Mouse (Mus musculus) testis, adult 2 months (tissue): Measurements from ENCODE around the gene Atp6v0d1.

Experiments
- CTCF ChIP-seq: fragments of 200-500 bp; IDR thresholded peaks from 2 replicates; pipeline ENCODE4 v1.5.1; 2012; ENCODE audit warnings: low read depth, mild to moderate bottlenecking, inconsistent platforms, low read length, moderate library complexity; ENCODE audit not compliant: control insufficient read depth, insufficient read depth, insufficient replicate concordance
- POLR2A ChIP-seq: fragments of 200-500 bp; IDR thresholded peaks from 2 replicates; pipeline ENCODE4 v1.6.1; 2012; ENCODE audit warnings: low read depth, mild to moderate bottlenecking, inconsistent platforms, low read length, moderate library complexity; ENCODE audit not compliant: control insufficient read depth

DNA sequence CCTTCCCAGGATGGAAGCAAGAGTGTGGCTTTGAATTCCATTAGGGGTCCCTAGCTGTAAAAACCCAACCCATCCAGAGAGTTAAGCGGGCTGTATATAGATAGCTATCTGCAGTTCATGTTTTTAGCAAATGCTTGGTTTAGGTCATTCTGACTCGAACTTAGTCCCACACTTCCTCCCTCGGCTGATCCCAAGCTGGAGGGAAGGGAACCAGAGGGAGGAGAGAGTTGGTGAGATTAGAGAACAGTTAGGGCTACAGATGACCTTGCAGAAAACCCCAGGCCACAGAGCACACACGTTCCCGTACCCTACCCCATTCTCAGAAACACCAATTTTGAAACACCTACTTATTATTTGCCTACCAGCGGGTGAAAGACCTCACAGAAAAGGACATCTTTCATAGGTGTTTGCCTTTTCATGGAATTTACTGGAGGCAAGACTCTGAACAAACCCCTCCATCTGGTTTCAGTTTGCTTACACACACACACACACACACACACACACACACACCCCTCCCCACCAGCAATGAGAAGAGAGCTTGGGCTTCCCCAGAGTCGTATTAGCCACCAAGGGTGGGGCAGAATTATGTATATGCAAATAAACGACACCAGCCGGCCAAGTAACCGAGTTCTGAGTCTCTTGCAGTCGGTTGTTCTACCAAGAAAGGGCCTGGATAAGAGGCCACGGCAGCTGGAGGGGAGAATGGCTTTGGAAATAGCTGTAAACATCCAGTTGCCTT, 55.7 kb downstream of the Atp6v0d1 start:
- no peak for TF ChIP-seq CTCF
- TF ChIP-seq POLR2A = no peak
